Comparison of ENCODE assay signal across 11 mouse cellular contexts in the genomic region with DNA sequence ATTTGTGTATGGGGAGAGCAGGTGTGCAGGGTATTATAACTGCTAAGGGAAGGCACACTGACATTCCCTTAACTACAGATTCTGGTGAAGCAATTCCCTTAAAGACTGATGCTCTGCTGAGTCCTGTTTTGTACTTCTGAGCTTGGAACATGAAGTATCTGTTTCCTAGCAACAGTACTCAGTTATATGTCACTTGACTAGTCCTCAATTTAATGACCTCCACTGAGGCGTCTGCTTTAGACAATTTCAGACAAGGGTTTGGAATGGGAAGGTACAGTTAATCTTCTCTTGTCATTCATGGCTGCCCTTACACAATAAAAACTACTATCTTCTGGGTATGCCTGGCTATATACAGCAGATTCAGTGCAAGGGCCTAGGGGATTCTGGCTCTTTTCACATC.
"Had no signal": no experiment of that assay in that cellular context is flagged by ENCODE, and none has a peak within 500 bp of the region (broad histone marks: within the 10 kb centered on the region; RNA-seq: fewer than 3 reads in every experiment).

No protein-coding gene starts in this region.

- H3K9me3 ChIP-seq: limb, embryonic 13.5 days had no signal

- DNase-seq: kidney, adult 18-20 months; kidney, postnatal 14 days; left cerebral cortex, postnatal 4 days; lung, adult 2 months; lung, postnatal 36 days; thymus, adult 18-20 months; thymus, postnatal 14 days had no signal

- H3K36me3 ChIP-seq: limb, embryonic 13.5 days had no signal

- ATAC-seq: lung, postnatal 0 days had no signal

- H3K4me3 ChIP-seq: limb, embryonic 13.5 days had no signal

- H3K9ac ChIP-seq: limb, embryonic 13.5 days; liver, embryonic 14.5 days had no signal

- H3K27me3 ChIP-seq: limb, embryonic 13.5 days had no signal

- H3K27ac ChIP-seq: limb, embryonic 13.5 days; liver, embryonic 14.5 days; stomach, postnatal 0 days had no signal

- H3K4me2 ChIP-seq: limb, embryonic 13.5 days had no signal

- H3K4me1 ChIP-seq: limb, embryonic 13.5 days had no signal
